Mouse (Mus musculus): ENCODE measurements at regions not wholly inside any gene's neighbourhood (a gene's known extent, or its start where the extent isn't known, plus 50 kb on each side); places are given as distances from the start of the nearest gene placed in this dataset.

GRCm38 (mm10) chr15:67471283-67471682 lies 970.6 kb upstream of the Lrrc6 start:
- TF ChIP-seq POLR2A (IDR thresholded peaks at IDR 0.05; ENCODE audit: insufficient read depth, low read depth, low read length) (no peak), CTCF (IDR thresholded peaks at IDR 0.05; ENCODE audit: insufficient read depth, low read depth, low read length) (no peak)
